Mouse (Mus musculus) small intestine, adult 2 months (tissue): ENCODE measurements at regions not wholly inside any gene's neighbourhood (a gene's known extent, or its start where the extent isn't known, plus 50 kb on each side); places are given as distances from the start of the nearest gene placed in this dataset.

Experiments
- CTCF ChIP-seq: fragments of 200-500 bp; IDR thresholded peaks from 2 replicates; pipeline ENCODE4 v1.5.1; 2012; ENCODE audit warnings: low read depth, mild to moderate bottlenecking, control low read depth, inconsistent platforms, low read length, moderate library complexity, mixed read lengths; ENCODE audit not compliant: insufficient replicate concordance, insufficient read length; ENCODE audit errors: extremely low read depth
- POLR2A ChIP-seq: fragments of 200-500 bp; IDR thresholded peaks from 2 replicates; pipeline ENCODE4 v1.6.1; 2012; ENCODE audit warnings: low read depth, mild to moderate bottlenecking, control low read depth, inconsistent platforms, low read length, moderate library complexity

DNA sequence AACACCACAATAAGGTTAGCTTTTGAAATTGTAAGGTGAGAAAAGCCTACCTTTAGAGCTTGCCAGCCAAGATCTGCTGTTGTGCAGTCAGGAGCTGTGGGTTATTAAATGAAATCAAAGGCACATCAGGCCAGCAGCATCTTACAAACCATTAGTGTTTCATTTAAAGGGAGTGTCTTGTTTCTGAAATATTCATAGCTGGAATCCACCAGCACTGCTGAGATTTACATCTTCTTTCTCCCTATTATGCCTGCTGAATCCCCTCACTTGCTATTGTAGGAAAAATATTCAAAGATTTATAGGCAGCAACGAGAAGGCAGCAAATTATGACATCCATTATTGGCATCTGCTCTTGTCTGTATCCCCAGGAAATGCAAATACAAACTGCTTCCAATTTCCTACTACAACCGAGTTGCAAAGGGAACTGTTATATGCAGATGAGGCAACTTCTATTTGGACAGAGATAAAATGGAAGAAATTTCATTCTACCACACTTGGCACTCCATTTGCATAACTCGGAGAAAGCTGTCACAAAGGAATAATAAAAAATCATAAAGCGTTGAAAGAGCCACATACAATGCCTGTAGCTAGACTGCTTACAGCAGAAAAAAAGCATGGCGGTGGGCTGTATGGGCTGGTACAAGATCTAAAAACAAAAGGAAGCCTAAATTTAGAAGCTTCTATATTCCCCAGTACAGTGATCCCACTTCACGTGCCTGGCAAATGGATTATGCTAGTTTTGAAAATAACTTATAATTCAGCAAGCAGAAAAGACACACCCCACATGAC is 60.3 kb upstream of the Prkd1 start:
- TF ChIP-seq CTCF (no peak), POLR2A (no peak)
